Mouse (Mus musculus): ENCODE results near the gene Aox2. TPM values are rescaled to one million over a fixed set of nuclear protein-coding genes. Genes with fewer than 3 reads are reported as not detected.

Aox2 gene
- polyA plus RNA-seq, 2 experiments: 0.01 TPM; not detected in 1

GRCm38 (mm10) chr1:58237527-58238299, 40.4 kb upstream of the Aox2 start:
- Histone ChIP-seq H3K4me1 (replicated peaks; ENCODE audit: control insufficient read depth in 2 of 2, insufficient read depth in 2 of 2, low read length in 1 of 2) (peaks cover 0 to 2% of the 10 kb centered on the region in 2 experiments; a peak in 1 of 4 replicates), H3K4me3 (ENCODE audit: insufficient read depth in 1 of 2, low read depth in 2 of 2, low read length in 2 of 2) (no peak overlapping the region), H3K4me2 (ENCODE audit: low read depth) (no peak overlapping the region), H3K9me3 (ENCODE audit: control insufficient read depth, low read length) (no peaks in the 10 kb centered on the region), H3K36me3 (replicated peaks; ENCODE audit: control insufficient read depth, insufficient read depth, low read depth) (no peaks in the 10 kb centered on the region), H3K27me3 (ENCODE audit: control insufficient read depth, insufficient read depth, low read length) (no peaks in the 10 kb centered on the region), H3K9ac (replicated peaks) (no peak overlapping the region), H3K27ac (no peak overlapping the region)
- DNase-seq (ENCODE audit: low read depth in 3 of 3, low spot score in 3 of 3) (no peak), ATAC-seq (ENCODE audit: insufficient read depth) (no peak)
- WGBS (ENCODE audit: insufficient replicate concordance): 55% methylated on average over 4 of the region's 4 CpGs
- TF ChIP-seq EP300 (IDR thresholded peaks at IDR 0.05; ENCODE audit: low read depth) (no peak), CTCF (IDR thresholded peaks at IDR 0.05; ENCODE audit: low read depth) (no peak)

DNA sequence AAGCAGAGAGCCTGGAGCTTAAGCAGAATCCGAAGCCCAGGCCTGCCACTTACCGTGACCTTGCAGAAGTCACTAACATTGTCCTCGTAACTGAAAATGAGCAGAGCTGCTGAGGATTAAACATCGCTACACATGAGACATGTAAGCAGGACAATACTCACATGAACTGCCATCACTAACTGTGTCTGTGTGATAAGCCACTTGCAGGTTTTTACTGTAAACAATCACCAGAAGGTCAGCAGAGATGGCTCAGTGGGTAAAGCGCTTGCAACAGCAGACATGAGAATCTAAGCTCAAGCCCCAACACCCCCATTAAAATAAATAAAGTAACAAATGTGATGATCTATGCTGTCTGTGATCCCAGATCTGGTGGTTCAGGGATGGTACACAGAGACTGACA, 39.7 kb upstream of the Aox2 start:
- Histone ChIP-seq H3K36me3 (replicated peaks; ENCODE audit: control insufficient read depth, insufficient read depth, low read depth) (no peaks in the 10 kb centered on the region), H3K9me3 (ENCODE audit: control insufficient read depth, low read length) (no peaks in the 10 kb centered on the region), H3K4me1 (replicated peaks; ENCODE audit: control insufficient read depth in 2 of 2, insufficient read depth in 2 of 2, low read length in 1 of 2) (peaks cover 0 to 2% of the 10 kb centered on the region in 2 experiments; a peak in 1 of 4 replicates), H3K27me3 (ENCODE audit: control insufficient read depth, insufficient read depth, low read length) (no peaks in the 10 kb centered on the region), H3K4me3 (ENCODE audit: insufficient read depth in 1 of 2, low read depth in 2 of 2, low read length in 2 of 2) (no peak overlapping the region), H3K9ac (replicated peaks) (no peak overlapping the region), H3K27ac (no peak overlapping the region), H3K4me2 (ENCODE audit: low read depth) (no peak overlapping the region)
- 56% methylated on average over 5 of the region's 5 CpGs for WGBS (ENCODE audit: insufficient replicate concordance)
- TF ChIP-seq EP300 (IDR thresholded peaks at IDR 0.05; ENCODE audit: low read depth) (no peak), CTCF (IDR thresholded peaks at IDR 0.05; ENCODE audit: low read depth) (no peak)
- no peak for DNase-seq (ENCODE audit: low read depth in 3 of 3, low spot score in 3 of 3)
- no peak for ATAC-seq (ENCODE audit: insufficient read depth)

GRCm38 (mm10) chr1:58238961-58239360, 39.2 kb upstream of the Aox2 start:
- DNase-seq (ENCODE audit: low read depth in 3 of 3, low spot score in 3 of 3): no peak
- no peaks in the 10 kb centered on the region for H3K36me3 ChIP-seq (replicated peaks; ENCODE audit: control insufficient read depth, insufficient read depth, low read depth)
- H3K27me3 ChIP-seq (ENCODE audit: control insufficient read depth, insufficient read depth, low read length): no peaks in the 10 kb centered on the region
- no peak overlapping the region for H3K4me2 ChIP-seq (ENCODE audit: low read depth)
- ATAC-seq (ENCODE audit: insufficient read depth): no peak
- H3K9ac ChIP-seq (replicated peaks): no peak overlapping the region
- H3K9me3 ChIP-seq (ENCODE audit: control insufficient read depth, low read length): no peaks in the 10 kb centered on the region
- no peak overlapping the region for H3K4me3 ChIP-seq (ENCODE audit: insufficient read depth in 1 of 2, low read depth in 2 of 2, low read length in 2 of 2)
- 65% methylated on average over 9 of the region's 9 CpGs for WGBS (ENCODE audit: insufficient replicate concordance)
- H3K4me1 ChIP-seq (replicated peaks; ENCODE audit: control insufficient read depth in 2 of 2, insufficient read depth in 2 of 2, low read length in 1 of 2): peaks cover 0 to 2% of the 10 kb centered on the region in 2 experiments; a peak in 1 of 4 replicates
- H3K27ac ChIP-seq: no peak overlapping the region
- TF ChIP-seq CTCF (IDR thresholded peaks at IDR 0.05; ENCODE audit: low read depth) (no peak), EP300 (IDR thresholded peaks at IDR 0.05; ENCODE audit: low read depth) (no peak)

- H3K36me3 ChIP-seq (replicated peaks; ENCODE audit: control insufficient read depth, insufficient read depth, low read depth): no peaks in the 10 kb centered on the region
- H3K27me3 ChIP-seq (ENCODE audit: control insufficient read depth, insufficient read depth, low read length): no peaks in the 10 kb centered on the region
- no peaks in the 10 kb centered on the region for H3K9me3 ChIP-seq (ENCODE audit: control insufficient read depth, low read length)
- no peak overlapping the region for H3K9ac ChIP-seq (replicated peaks)
- WGBS (ENCODE audit: insufficient replicate concordance): 58% methylated on average over 6 of the region's 6 CpGs
- no peak for DNase-seq (ENCODE audit: low read depth in 3 of 3, low spot score in 3 of 3)
- no peak for TF ChIP-seq CTCF (IDR thresholded peaks at IDR 0.05; ENCODE audit: low read depth)
- no peak for TF ChIP-seq EP300 (IDR thresholded peaks at IDR 0.05; ENCODE audit: low read depth)
- no peak overlapping the region for H3K4me3 ChIP-seq (ENCODE audit: insufficient read depth in 1 of 2, low read depth in 2 of 2, low read length in 2 of 2)
- H3K4me1 ChIP-seq (replicated peaks; ENCODE audit: control insufficient read depth in 2 of 2, insufficient read depth in 2 of 2, low read length in 1 of 2): peaks cover 0 to 2% of the 10 kb centered on the region in 2 experiments; a peak in 1 of 4 replicates
- H3K4me2 ChIP-seq (ENCODE audit: low read depth): no peak overlapping the region
- ATAC-seq (ENCODE audit: insufficient read depth): no peak
- no peak overlapping the region for H3K27ac ChIP-seq
Observed at GRCm38 (mm10) chr1:58240347-58240746, 37.8 kb upstream of the Aox2 start.

GRCm38 (mm10) chr1:58244487-58244886, 33.6 kb upstream of the Aox2 start:
- no peaks in the 10 kb centered on the region for H3K36me3 ChIP-seq (replicated peaks; ENCODE audit: control insufficient read depth, insufficient read depth, low read depth)
- H3K27me3 ChIP-seq (ENCODE audit: control insufficient read depth, insufficient read depth, low read length): no peaks in the 10 kb centered on the region
- 40% methylated on average over 3 of the region's 3 CpGs for WGBS (ENCODE audit: insufficient replicate concordance)
- H3K4me2 ChIP-seq (ENCODE audit: low read depth): no peak overlapping the region
- no peaks in the 10 kb centered on the region for H3K9me3 ChIP-seq (ENCODE audit: control insufficient read depth, low read length)
- H3K9ac ChIP-seq (replicated peaks): no peak overlapping the region
- no peak for DNase-seq (ENCODE audit: low read depth in 3 of 3, low spot score in 3 of 3)
- no peak for TF ChIP-seq CTCF (IDR thresholded peaks at IDR 0.05; ENCODE audit: low read depth)
- no peak for TF ChIP-seq EP300 (IDR thresholded peaks at IDR 0.05; ENCODE audit: low read depth)
- no peaks in the 10 kb centered on the region for H3K4me1 ChIP-seq (replicated peaks; ENCODE audit: control insufficient read depth in 2 of 2, insufficient read depth in 2 of 2, low read length in 1 of 2)
- H3K27ac ChIP-seq: no peak overlapping the region
- no peak for ATAC-seq (ENCODE audit: insufficient read depth)
- H3K4me3 ChIP-seq (ENCODE audit: insufficient read depth in 1 of 2, low read depth in 2 of 2, low read length in 2 of 2): no peak overlapping the region
